Mouse (Mus musculus) thymus, adult 2 months (tissue): ENCODE results near the gene Sc5d.

ENCODE experiments used
- CTCF ChIP-seq: fragments of 200-500 bp; IDR thresholded peaks from 2 replicates; pipeline ENCODE4 v1.5.1; 2012; ENCODE audit warnings: mild to moderate bottlenecking, control low read depth, low read length, moderate library complexity, borderline replicate concordance; ENCODE audit not compliant: control insufficient read depth, poor library complexity, insufficient read depth; ENCODE audit errors: extremely low read depth
- POLR2A ChIP-seq: fragments of 200-500 bp; IDR thresholded peaks from 2 replicates; pipeline ENCODE4 v1.6.1; 2012; ENCODE audit warnings: mild to moderate bottlenecking, low read length, control low read depth, moderate library complexity; ENCODE audit not compliant: control insufficient read depth, poor library complexity, insufficient read depth; ENCODE audit errors: extremely low read depth

DNA sequence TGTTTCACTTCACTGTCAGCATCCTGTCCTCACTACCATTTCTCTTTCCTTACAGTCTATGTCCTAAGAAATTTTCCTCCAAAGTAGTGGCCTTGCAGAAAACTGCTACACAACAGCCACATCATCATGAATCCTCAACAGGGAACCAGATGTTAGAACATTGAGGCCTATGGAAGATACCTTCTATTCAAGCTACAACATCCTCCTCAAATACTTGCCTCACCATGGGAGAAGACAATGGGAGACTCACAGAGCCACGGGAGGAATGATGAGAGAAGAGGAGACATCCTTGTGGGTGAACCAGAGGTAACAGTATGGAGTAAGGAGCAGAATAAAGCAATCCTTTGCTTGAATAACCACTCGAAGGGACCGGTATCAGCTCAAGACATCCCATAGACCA, 9.1 kb upstream of the Sc5d start:
- TF ChIP-seq POLR2A (no peak), CTCF (no peak)
